In genomic region chr11:58970831-58971530, GRCm38 (mm10) we compare ENCODE assay signal across 13 mouse cellular contexts. TPM values are rescaled to one million over a fixed set of nuclear protein-coding genes. Genes with fewer than 3 reads are reported as not detected.
DNase-seq lines count a peak whose midpoint lies in the region; TF ChIP-seq lines count a peak whose summit lies in the region.
"Had no signal": no experiment of that assay in that cellular context is flagged by ENCODE, and none has a peak within 500 bp of the region (broad histone marks: within the 10 kb centered on the region; RNA-seq: fewer than 3 reads in every experiment).

No protein-coding gene starts in this region.

- TF ChIP-seq CTCF in layer of hippocampus, adult 2 months (conservative IDR thresholded peaks at IDR 0.05) = peak; percentile 42

- H3K4me3 ChIP-seq in layer of hippocampus, adult 2 months = no peak overlapping the region
- H3K4me3 ChIP-seq: embryonic facial prominence, embryonic 15.5 days had no signal

- H3K27ac ChIP-seq in layer of hippocampus, adult 2 months = no peak overlapping the region
- H3K27ac ChIP-seq: embryonic facial prominence, embryonic 15.5 days; hindbrain, embryonic 14.5 days had no signal

- DNase-seq in heart, adult 11 months = peak; percentile 83
- no peak for DNase-seq in heart, adult 8-10 months (ENCODE audit: low spot score)
- no peak for DNase-seq in layer of hippocampus, adult 2 months (ENCODE audit: low spot score in 2 of 2)
- no peak for DNase-seq in layer of hippocampus, adult 9-10 months (ENCODE audit: low spot score)
- DNase-seq in urinary bladder, adult 2 months (ENCODE audit: low spot score) = peak; percentile 15
- DNase-seq in urinary bladder, postnatal 36 days (ENCODE audit: low spot score in 2 of 2) = no peak
- DNase-seq in right cerebral cortex, adult 18-20 months = no peak
- DNase-seq: adrenal gland, postnatal 10 days; cerebellum, postnatal 25 days; kidney, postnatal 10 days; lung, postnatal 10 days had no signal

RNA-seq across cellular contexts. Expression of gene Trim11, which starts 6.9 kb away (rescaled TPM):
- 10 to 100 TPM; 14.7 to 18.9 (median 16.5) TPM for total RNA-seq in heart, adult 8-10 months (2022)
- 10 to 100 TPM; 32.5 to 35.5 TPM for total RNA-seq in layer of hippocampus, adult 2 months (2021)
- polyA plus RNA-seq in urinary bladder, adult 2 months (2012; rRNA removed) = 27.1 and 28.1 TPM in 2 replicates

RNA-seq across cellular contexts. Expression of gene Hist3h2a, which starts 16.5 kb away (rescaled TPM):
- total RNA-seq in heart, adult 8-10 months (2022) = 10 to 100 TPM; 10.5 to 17.8 (median 16.0) TPM
- 10 to 100 TPM; 66.0 to 69.3 TPM for total RNA-seq in layer of hippocampus, adult 2 months (2021)
- polyA plus RNA-seq in urinary bladder, adult 2 months (2012; rRNA removed) = 22.0 and 27.2 TPM in 2 replicates

RNA-seq across cellular contexts. Expression of gene Trim17, which starts 16.5 kb away (rescaled TPM):
- under 1 TPM in 3 of 4 experiments, not detected in 1; 0.06 to 0.20 (median 0.08) TPM for total RNA-seq in heart, adult 8-10 months (2022)
- 1 to 10 TPM; 5.3 to 6.5 TPM for total RNA-seq in layer of hippocampus, adult 2 months (2021)
- polyA plus RNA-seq in urinary bladder, adult 2 months (2012; rRNA removed) = 0.23 and 0.49 TPM in 2 replicates

RNA-seq across cellular contexts. Expression of gene Hist3h2ba, which starts 22.3 kb away (rescaled TPM):
- 1 to 10 TPM in 3 of 4 experiments, not detected in 1; 1.3 to 1.4 (median 1.3) TPM for total RNA-seq in heart, adult 8-10 months (2022)
- total RNA-seq in layer of hippocampus, adult 2 months (2021) = 100 to 1,000 TPM in 1 of 2 experiments, 10 to 100 TPM in 1; 91.3 to 103 TPM
- polyA plus RNA-seq in urinary bladder, adult 2 months (2012; rRNA removed) = 1.3 and 2.2 TPM in 2 replicates

RNA-seq across cellular contexts. Expression of gene Rnf187, which starts 32.3 kb away (rescaled TPM):
- total RNA-seq in heart, adult 8-10 months (2022) = 100 to 1,000 TPM; 165 to 184 (median 175) TPM
- total RNA-seq in layer of hippocampus, adult 2 months (2021) = 100 to 1,000 TPM; 462 to 508 TPM
- polyA plus RNA-seq in urinary bladder, adult 2 months (2012; rRNA removed) = 137 and 140 TPM in 2 replicates

Comparison
In these comparisons a context has a peak if more than half of its experiments do, and no peak if none do; other contexts are left out.
1. DNase-seq: peak in heart, adult 11 months (single experiment) and urinary bladder, adult 2 months (single experiment); none in heart, adult 8-10 months (single experiment), layer of hippocampus, adult 2 months (0 of 2), layer of hippocampus, adult 9-10 months (single experiment), urinary bladder, postnatal 36 days (0 of 2) and right cerebral cortex, adult 18-20 months (single experiment).
2. RNA of gene Trim17, which starts 16.5 kb away (total RNA-seq): 5.3 to 6.5 TPM in layer of hippocampus, adult 2 months; 0.06 to 0.20 TPM in heart, adult 8-10 months; every median in the first group is over 4 times any median in the second.